Mouse (Mus musculus) heart, embryonic 10.5 days (tissue): ENCODE results near the gene Cnksr3. TPM values are rescaled to one million over a fixed set of nuclear protein-coding genes. Genes with fewer than 3 reads are reported as not detected.

Source experiments
- DNase-seq: peaks from one replicate; pipeline ENCODE4 v3.0.0-alpha.2; 2017; ENCODE audit warnings: low spot score
- H3K27ac ChIP-seq: fragments of 300-500 bp; sonication (generic); 2 replicates; pipeline ENCODE4 v1.5.1; 2016; ENCODE audit warnings: mild to moderate bottlenecking
- H3K27me3 ChIP-seq: fragments of 300-500 bp; sonication (generic); 2 replicates; pipeline ENCODE4 v1.6.1; 2016; ENCODE audit warnings: mild to moderate bottlenecking; ENCODE audit not compliant: poor library complexity, insufficient read depth, severe bottlenecking
- H3K36me3 ChIP-seq: fragments of 300-500 bp; sonication (generic); 2 replicates; pipeline ENCODE4 v1.6.1; 2016; ENCODE audit warnings: mild to moderate bottlenecking, moderate library complexity
- H3K4me1 ChIP-seq: fragments of 300-500 bp; sonication (generic); 2 replicates; pipeline ENCODE4 v1.6.1; 2016; ENCODE audit warnings: mild to moderate bottlenecking
- H3K4me3 ChIP-seq: fragments of 300-500 bp; sonication (generic); 2 replicates; pipeline ENCODE4 v1.5.1; 2016; ENCODE audit warnings: mild to moderate bottlenecking, moderate library complexity
- H3K9me3 ChIP-seq: fragments of 300-500 bp; sonication (generic); 2 replicates; pipeline ENCODE4 v1.6.1; 2016; ENCODE audit warnings: mild to moderate bottlenecking, moderate library complexity
- WGBS: fragments of 180-500 bp; shearing (Covaris S2); methylation state at CpG from one replicate; pipeline ENCODE4 v1.1.7; 2016; 5-methylcytosine and 5-hydroxymethylcytosine counted together
- polyA plus RNA-seq: library from polyadenylated mRNA; unstranded; fragments of >200 nt; fragmentation: Nextera tagmentation; extraction: Ambion mirVana; gene quantifications from 2 replicates; pipeline ENCODE4 v1.2.1, GENCODE M21; 2016

Gene Cnksr3
- polyA plus RNA-seq, 1 experiment from 2014 or later: 6.6 TPM

GRCm38 (mm10) chr10:7208859-7209441 is 3.1 kb downstream of the Cnksr3 start:
- 75% methylated on average over 10 of the region's 10 CpGs for WGBS
- Histone ChIP-seq H3K9me3 (0 out of 2 replicates have a peak, but pooled peaks cover 3% of the 10 kb centered on the region), H3K4me3 (no peak overlapping the region), H3K27me3 (no peaks in the 10 kb centered on the region), H3K36me3 (no peaks in the 10 kb centered on the region), H3K27ac (no peak overlapping the region), H3K4me1 (peaks cover 34% of the 10 kb centered on the region)
- DNase-seq: no peak

GRCm38 (mm10) chr10:7207301-7207700 is 4.7 kb downstream of the Cnksr3 start:
- H3K4me1 ChIP-seq: peaks cover 31% of the 10 kb centered on the region
- 0 out of 2 replicates have a peak, but pooled peaks cover 3% of the 10 kb centered on the region for H3K9me3 ChIP-seq
- DNase-seq: no peak
- no peaks in the 10 kb centered on the region for H3K36me3 ChIP-seq
- no peaks in the 10 kb centered on the region for H3K27me3 ChIP-seq
- H3K27ac ChIP-seq: no peak overlapping the region
- 43% methylated on average over 11 of the region's 11 CpGs for WGBS
- 0 out of 2 replicates have a peak overlapping the region, but pooled peaks have one; percentile 22 for H3K4me3 ChIP-seq

- Histone ChIP-seq H3K4me1 (peaks cover 31% of the 10 kb centered on the region), H3K27ac (no peak overlapping the region), H3K9me3 (0 out of 2 replicates have a peak, but pooled peaks cover under 1% of the 10 kb centered on the region), H3K36me3 (no peaks in the 10 kb centered on the region), H3K4me3 (no peak overlapping the region), H3K27me3 (no peaks in the 10 kb centered on the region)
- no peak for DNase-seq
- WGBS: 85% methylated on average over 7 of the region's 7 CpGs
These were observed 5.5 kb downstream of the Cnksr3 start for GRCm38 (mm10) chr10:7206571-7206970.

DNA sequence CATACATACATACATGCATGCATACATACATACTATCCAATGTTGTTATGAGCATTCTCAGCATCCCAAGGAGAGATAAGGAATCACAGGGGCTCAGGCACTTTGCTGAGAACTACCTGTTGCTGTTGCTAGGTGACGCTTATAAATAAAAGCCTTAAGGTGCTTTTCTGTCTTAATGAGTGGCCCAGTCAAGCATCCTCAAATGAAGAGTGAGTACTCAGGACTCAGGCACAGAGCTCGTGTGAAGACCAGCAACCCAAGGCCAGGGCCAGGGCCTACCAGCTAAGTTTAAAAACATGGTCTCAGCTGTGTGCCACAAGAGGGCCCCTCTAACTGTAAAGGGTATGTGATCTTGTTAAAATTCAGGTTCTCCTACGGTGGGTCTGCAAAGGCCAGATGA is 6.5 kb downstream of the Cnksr3 start:
- DNase-seq: no peak
- H3K4me1 ChIP-seq: peaks cover 34% of the 10 kb centered on the region
- H3K9me3 ChIP-seq: no peaks in the 10 kb centered on the region
- H3K36me3 ChIP-seq: no peaks in the 10 kb centered on the region
- 75% methylated on average over 3 of the region's 3 CpGs for WGBS
- no peaks in the 10 kb centered on the region for H3K27me3 ChIP-seq
- H3K27ac ChIP-seq: no peak overlapping the region
- no peak overlapping the region for H3K4me3 ChIP-seq

DNA sequence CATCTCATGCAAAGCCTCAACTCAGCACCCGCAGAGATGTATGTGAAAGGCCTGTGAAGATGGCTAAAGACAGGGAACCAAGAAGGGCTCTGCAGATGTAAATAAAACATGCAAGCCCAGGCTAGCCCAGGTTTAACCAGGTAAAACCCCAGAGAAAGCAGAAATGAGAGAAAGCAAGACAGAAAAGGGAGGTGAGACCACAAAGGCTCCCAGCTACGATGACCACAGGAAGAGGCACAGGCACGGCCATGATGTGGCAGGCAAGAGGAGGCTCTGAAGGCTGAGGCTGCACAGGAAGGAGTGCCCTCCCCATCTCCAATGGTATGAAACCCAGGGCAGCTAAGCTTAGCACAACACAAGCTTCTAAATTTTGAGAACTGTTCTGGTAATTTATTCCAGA is 7.1 kb downstream of the Cnksr3 start:
- H3K27ac ChIP-seq: no peak overlapping the region
- no peak overlapping the region for H3K4me3 ChIP-seq
- no peaks in the 10 kb centered on the region for H3K9me3 ChIP-seq
- no peaks in the 10 kb centered on the region for H3K27me3 ChIP-seq
- peaks cover 31% of the 10 kb centered on the region for H3K4me1 ChIP-seq
- no peaks in the 10 kb centered on the region for H3K36me3 ChIP-seq
- no peak for DNase-seq
- WGBS: 80% methylated on average over 3 of the region's 3 CpGs

GRCm38 (mm10) chr10:7202576-7202975 is 9.5 kb downstream of the Cnksr3 start:
- H3K27me3 ChIP-seq: no peaks in the 10 kb centered on the region
- H3K4me1 ChIP-seq: peaks cover 22% of the 10 kb centered on the region
- no peaks in the 10 kb centered on the region for H3K9me3 ChIP-seq
- no peak overlapping the region for H3K4me3 ChIP-seq
- no peak overlapping the region for H3K27ac ChIP-seq
- no peak for DNase-seq
- no peaks in the 10 kb centered on the region for H3K36me3 ChIP-seq
- 81% methylated on average over 9 of the region's 9 CpGs for WGBS

DNA sequence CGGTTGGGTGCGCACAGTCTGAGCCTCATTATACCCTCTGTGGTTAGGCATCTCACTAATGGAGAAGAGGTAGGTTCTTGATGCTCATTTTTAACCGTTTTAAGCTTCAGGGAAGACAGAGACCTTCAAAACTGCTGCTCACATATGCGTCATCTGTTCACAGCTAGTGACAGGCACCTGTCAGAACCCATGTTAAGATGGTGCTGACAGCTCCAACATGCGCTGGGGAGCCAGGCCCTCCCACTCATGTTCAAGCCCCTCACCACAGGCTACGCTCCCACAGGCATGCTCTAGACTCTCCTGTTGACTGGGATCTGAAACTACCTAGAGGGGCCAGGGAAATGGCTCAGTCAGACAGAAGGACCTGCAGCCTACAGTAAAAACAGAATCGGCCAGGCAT is 11.4 kb downstream of the Cnksr3 start:
- Histone ChIP-seq H3K4me1 (peaks cover 29% of the 10 kb centered on the region), H3K4me3 (no peak overlapping the region), H3K36me3 (no peaks in the 10 kb centered on the region), H3K9me3 (no peaks in the 10 kb centered on the region), H3K27ac (no peak overlapping the region), H3K27me3 (no peaks in the 10 kb centered on the region)
- DNase-seq: no peak
- WGBS: 67% methylated on average over 7 of the region's 7 CpGs

DNA sequence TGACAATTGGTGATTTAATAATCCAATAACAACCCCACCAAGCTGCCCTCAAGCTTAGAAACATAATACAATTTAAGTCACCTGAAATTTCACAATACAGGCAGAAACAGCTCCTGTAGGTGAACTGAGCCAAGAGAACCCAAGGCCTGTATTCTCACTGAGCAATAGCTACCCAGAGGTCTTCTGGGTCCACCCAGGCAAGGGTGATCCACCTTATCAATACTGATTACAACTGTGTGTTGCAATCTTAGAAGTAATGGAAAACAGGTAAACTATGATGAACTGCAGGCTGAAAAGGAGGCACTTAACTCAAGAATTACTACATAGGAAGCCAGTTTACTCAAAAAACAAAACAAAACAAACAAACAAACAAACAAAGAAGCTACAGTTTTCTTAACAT is 13.8 kb downstream of the Cnksr3 start:
- Histone ChIP-seq H3K27ac (no peak overlapping the region), H3K27me3 (no peaks in the 10 kb centered on the region), H3K4me1 (peaks cover 36% of the 10 kb centered on the region), H3K36me3 (no peaks in the 10 kb centered on the region), H3K4me3 (no peak overlapping the region), H3K9me3 (no peaks in the 10 kb centered on the region)
- no peak for DNase-seq

DNA sequence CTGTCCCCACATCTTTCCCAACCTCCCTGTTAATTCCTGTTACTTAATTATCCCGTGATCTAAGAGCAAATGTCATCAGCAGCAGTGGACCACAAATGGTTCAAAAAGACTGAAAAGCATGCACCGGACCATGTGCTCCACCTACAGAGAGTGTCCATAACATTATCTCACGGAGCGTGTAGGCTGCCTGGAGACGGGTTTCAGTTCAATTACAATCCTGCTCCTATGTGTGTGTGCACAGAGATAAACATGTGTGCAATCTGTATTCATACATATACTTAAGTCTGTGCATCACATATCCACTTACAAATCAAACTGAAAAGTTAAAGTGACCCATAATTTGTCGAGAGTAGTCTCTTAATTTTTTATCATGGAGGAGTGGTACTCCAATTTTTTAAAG is 14.3 kb downstream of the Cnksr3 start:
- Histone ChIP-seq H3K9me3 (no peaks in the 10 kb centered on the region), H3K27me3 (no peaks in the 10 kb centered on the region), H3K27ac (no peak overlapping the region), H3K36me3 (no peaks in the 10 kb centered on the region), H3K4me1 (peaks cover 35% of the 10 kb centered on the region), H3K4me3 (no peak overlapping the region)
- WGBS: 86% methylated on average over 6 of the region's 6 CpGs
- no peak for DNase-seq

- WGBS: 68% methylated on average over 8 of the region's 8 CpGs
- DNase-seq: no peak
- peaks cover 38% of the 10 kb centered on the region for H3K4me1 ChIP-seq
- H3K27me3 ChIP-seq: no peaks in the 10 kb centered on the region
- H3K4me3 ChIP-seq: no peak overlapping the region
- H3K27ac ChIP-seq: peak overlapping the region; percentile 69; the same call in 1 of the 2 replicates
- no peaks in the 10 kb centered on the region for H3K9me3 ChIP-seq
- H3K36me3 ChIP-seq: no peaks in the 10 kb centered on the region
These were observed 15.2 kb downstream of the Cnksr3 start for GRCm38 (mm10) chr10:7196668-7197400.

GRCm38 (mm10) chr10:7195927-7196326 is 16.1 kb downstream of the Cnksr3 start:
- H3K27ac ChIP-seq: 0 out of 2 replicates have a peak overlapping the region, but pooled peaks have one; percentile 69
- no peaks in the 10 kb centered on the region for H3K36me3 ChIP-seq
- no peaks in the 10 kb centered on the region for H3K9me3 ChIP-seq
- H3K4me1 ChIP-seq: peaks cover 39% of the 10 kb centered on the region
- WGBS: 61% methylated on average over 6 of the region's 6 CpGs
- DNase-seq: no peak
- H3K27me3 ChIP-seq: no peaks in the 10 kb centered on the region
- H3K4me3 ChIP-seq: no peak overlapping the region

GRCm38 (mm10) chr10:7191721-7192413 is 20.2 kb downstream of the Cnksr3 start:
- WGBS: 79% methylated on average over 9 of the region's 9 CpGs
- H3K9me3 ChIP-seq: no peaks in the 10 kb centered on the region
- no peaks in the 10 kb centered on the region for H3K27me3 ChIP-seq
- DNase-seq: no peak
- no peaks in the 10 kb centered on the region for H3K36me3 ChIP-seq
- H3K27ac ChIP-seq: no peak overlapping the region
- H3K4me1 ChIP-seq: peaks cover 48% of the 10 kb centered on the region
- H3K4me3 ChIP-seq: no peak overlapping the region

DNA sequence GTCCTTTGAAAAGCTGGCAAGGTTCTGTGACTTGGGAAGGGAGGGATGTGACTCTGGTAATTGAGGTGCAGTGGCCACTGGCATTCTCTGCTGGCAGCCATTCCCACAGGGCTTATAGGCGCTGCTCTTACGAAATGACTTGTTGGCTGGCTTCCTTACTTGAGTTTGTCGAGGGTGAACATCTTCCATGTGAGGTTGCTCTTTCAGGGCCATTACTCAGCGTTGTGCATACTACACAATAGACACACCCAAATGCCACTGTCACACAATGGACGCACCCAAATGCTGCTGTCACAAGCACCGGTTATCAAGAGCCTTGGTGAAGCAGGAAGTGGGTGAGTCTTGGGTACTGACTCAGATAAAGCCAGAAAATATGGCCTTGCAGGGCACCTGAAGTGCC is 22.8 kb downstream of the Cnksr3 start:
- Histone ChIP-seq H3K9me3 (no peaks in the 10 kb centered on the region), H3K4me1 (peaks cover 30% of the 10 kb centered on the region), H3K27me3 (no peaks in the 10 kb centered on the region), H3K4me3 (no peak overlapping the region), H3K36me3 (no peaks in the 10 kb centered on the region), H3K27ac (no peak overlapping the region)
- WGBS: 78% methylated on average over 6 of the region's 6 CpGs
- DNase-seq: no peak
